Mouse (Mus musculus) hindbrain, postnatal 0 days (tissue): ENCODE results near the gene Plekhd1. TPM values are rescaled to one million over a fixed set of nuclear protein-coding genes. Genes with fewer than 3 reads are reported as not detected.
A peak's percentile ranks its signal among the peaks of the same experiment; 100 is the strongest.

Experiments used
- ATAC-seq: fragments of 200-750 bp; cut with Nextera tagmentation; 2 replicates; pipeline ENCODE4 v1.8.0; 2017; ENCODE audit warnings: mild to moderate bottlenecking, moderate TSS enrichment, moderate library complexity
- DNase-seq: peaks from one replicate; pipeline ENCODE4 v3.0.0-alpha.2; 2015; ENCODE audit warnings: low spot score
- H3K27ac ChIP-seq: fragments of 300-500 bp; sonication (generic); 2 replicates; pipeline ENCODE4 v1.5.1; 2014; ENCODE audit warnings: mild to moderate bottlenecking
- H3K27me3 ChIP-seq: fragments of 300-500 bp; sonication (generic); 2 replicates; pipeline ENCODE4 v1.6.1; 2014; ENCODE audit warnings: low read length, mixed read lengths; ENCODE audit not compliant: insufficient read depth
- H3K36me3 ChIP-seq: fragments of 300-500 bp; sonication (generic); 2 replicates; pipeline ENCODE4 v1.6.1; 2014; ENCODE audit warnings: low read length, mixed read lengths; ENCODE audit not compliant: insufficient read depth
- H3K4me1 ChIP-seq: fragments of 300-500 bp; sonication (generic); 2 replicates; pipeline ENCODE4 v1.6.1; 2014; ENCODE audit warnings: antibody characterized with exemption, low read length, mixed read lengths; ENCODE audit not compliant: insufficient read depth
- H3K4me2 ChIP-seq: fragments of 300-500 bp; sonication (generic); 2 replicates; pipeline ENCODE4 v1.6.1; 2014; ENCODE audit warnings: low read depth, mild to moderate bottlenecking, low read length, moderate library complexity, mixed read lengths
- H3K4me3 ChIP-seq: fragments of 300-500 bp; sonication (generic); 2 replicates; pipeline ENCODE4 v1.5.1; 2014; ENCODE audit warnings: low read length
- H3K9ac ChIP-seq: fragments of 300-500 bp; sonication (generic); replicated peaks from 2 replicates; pipeline ENCODE4 v1.6.1; 2014; ENCODE audit warnings: mild to moderate bottlenecking, low read length, moderate library complexity, mixed read lengths
- H3K9me3 ChIP-seq: fragments of 300-500 bp; sonication (generic); 2 replicates; pipeline ENCODE4 v1.6.1; 2016; ENCODE audit warnings: low read length, mixed read lengths
- CTCF ChIP-seq: IDR thresholded peaks from 2 replicates; pipeline ENCODE4 v1.5.1; 2016; ENCODE audit warnings: antibody characterized with exemption, control low read depth, low read depth
- whole genome bisulfite sequencing: fragments of 180-500 bp; shearing (Covaris S2); extraction: QIAGEN DNeasy Blood & Tissue Kit; methylation state at CpG from one replicate; pipeline ENCODE4 v1.1.7; 2014; 5-methylcytosine and 5-hydroxymethylcytosine counted together
- polyA plus RNA-seq: library from polyadenylated mRNA; unstranded; fragments of >200 nt; fragmentation: Nextera tagmentation; extraction: Ambion mirVana; gene quantifications from 2 replicates; pipeline ENCODE4 v1.2.1, GENCODE M21; 2015
- total RNA-seq: library from RNA; depleted of rRNA; stranded (reverse); fragments of >200 nt; gene quantifications from 2 replicates; pipeline ENCODE4 v1.2.3, GENCODE M21; 2014

Plekhd1 gene
- total and polyA plus RNA-seq, 2 experiments from 2014 or later, result 6.6 to 7.1 TPM

DNA sequence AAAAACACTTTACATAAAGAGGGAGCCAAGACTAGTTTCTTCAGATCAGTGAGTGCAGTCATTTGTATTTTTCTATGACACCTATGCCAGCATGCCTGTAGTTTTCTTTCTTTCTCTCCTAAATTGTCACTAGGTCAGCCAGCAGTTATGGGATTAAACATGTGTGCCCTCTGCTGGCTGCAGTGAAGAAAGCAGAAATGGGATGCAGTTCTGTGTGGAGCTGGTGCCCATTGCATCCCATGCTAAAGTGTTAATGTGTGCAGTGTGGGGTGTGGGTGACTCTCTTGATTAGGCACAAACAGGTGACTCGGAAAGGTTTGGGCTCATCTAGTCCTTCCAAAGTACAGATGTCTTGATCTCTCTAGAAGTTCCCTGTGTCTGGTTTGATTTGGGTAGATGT is 11.1 kb upstream of the Plekhd1 start:
- ATAC-seq (peak; percentile 56), DNase-seq (peak; percentile 70)
- H3K36me3 ChIP-seq, result 0 out of 2 replicates have a peak, but pooled peaks cover 14% of the 10 kb centered on the region
- WGBS, result 63% methylated on average over 1 of the region's 1 CpGs
- H3K27me3 ChIP-seq, result no peaks in the 10 kb centered on the region
- no peak overlapping the region for H3K9ac ChIP-seq
- no peak overlapping the region for H3K4me2 ChIP-seq
- H3K9me3 ChIP-seq, result no peaks in the 10 kb centered on the region
- H3K27ac ChIP-seq, result no peak overlapping the region
- no peak overlapping the region for H3K4me3 ChIP-seq
- no peaks in the 10 kb centered on the region for H3K4me1 ChIP-seq
- peak; percentile 85 for TF ChIP-seq CTCF

DNA sequence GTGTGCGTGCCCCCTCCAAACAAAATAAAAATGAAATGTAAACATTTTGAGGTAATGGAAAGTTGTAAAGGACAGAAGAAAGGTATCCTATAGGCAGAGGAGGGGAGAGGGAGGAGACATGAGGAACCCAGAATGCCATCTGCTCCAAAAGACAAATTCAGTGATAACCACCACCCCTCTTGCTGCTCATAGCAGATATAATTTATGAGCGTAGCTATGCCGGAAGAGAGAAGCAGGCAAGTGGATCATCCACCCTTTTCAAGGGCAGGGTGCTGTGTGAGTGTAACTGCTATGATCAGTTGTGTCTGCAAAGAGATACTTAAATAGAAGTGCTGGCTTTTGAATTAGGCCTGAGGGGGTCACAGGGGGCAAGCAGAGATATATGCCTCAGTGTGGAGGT is 8.8 kb upstream of the Plekhd1 start:
- Histone ChIP-seq H3K4me2 (no peak overlapping the region), H3K27me3 (no peaks in the 10 kb centered on the region), H3K36me3 (0 out of 2 replicates have a peak, but pooled peaks cover 3% of the 10 kb centered on the region), H3K9me3 (no peaks in the 10 kb centered on the region), H3K9ac (no peak overlapping the region), H3K27ac (no peak overlapping the region), H3K4me1 (peaks cover 6% of the 10 kb centered on the region; the same call in 1 of the 2 replicates), H3K4me3 (no peak overlapping the region)
- TF ChIP-seq CTCF, result no peak
- no peak for ATAC-seq
- WGBS, result 96% methylated on average over 3 of the region's 3 CpGs
- DNase-seq, result no peak

- Histone ChIP-seq H3K27me3 (no peaks in the 10 kb centered on the region), H3K27ac (no peak overlapping the region), H3K9ac (no peak overlapping the region), H3K9me3 (no peaks in the 10 kb centered on the region), H3K36me3 (no peaks in the 10 kb centered on the region), H3K4me1 (peaks cover 6% of the 10 kb centered on the region; the same call in 1 of the 2 replicates), H3K4me2 (no peak overlapping the region), H3K4me3 (no peak overlapping the region)
- 63% methylated on average over 3 of the region's 3 CpGs for WGBS
- no peak for ATAC-seq
- no peak for DNase-seq
- no peak for TF ChIP-seq CTCF
Measured at GRCm38 (mm10) chr12:80684316-80684715, 8.1 kb upstream of the Plekhd1 start.

GRCm38 (mm10) chr12:80687788-80688211 is 4.6 kb upstream of the Plekhd1 start:
- H3K27ac ChIP-seq, result peak overlapping the region; percentile 32; the same call in 1 of the 2 replicates
- DNase-seq (peak; percentile 83), ATAC-seq (peak; percentile 48)
- no peak overlapping the region for H3K9ac ChIP-seq
- peaks cover 11% of the 10 kb centered on the region; the same call in 1 of the 2 replicates for H3K4me1 ChIP-seq
- H3K27me3 ChIP-seq, result peaks cover 13% of the 10 kb centered on the region; the same call in 1 of the 2 replicates
- H3K36me3 ChIP-seq, result no peaks in the 10 kb centered on the region
- no peak for TF ChIP-seq CTCF
- no peak overlapping the region for H3K4me3 ChIP-seq
- H3K4me2 ChIP-seq, result peak overlapping the region; percentile 27; the same call in 1 of the 2 replicates
- no peaks in the 10 kb centered on the region for H3K9me3 ChIP-seq
- WGBS, result 38% methylated on average over 10 of the region's 10 CpGs

DNA sequence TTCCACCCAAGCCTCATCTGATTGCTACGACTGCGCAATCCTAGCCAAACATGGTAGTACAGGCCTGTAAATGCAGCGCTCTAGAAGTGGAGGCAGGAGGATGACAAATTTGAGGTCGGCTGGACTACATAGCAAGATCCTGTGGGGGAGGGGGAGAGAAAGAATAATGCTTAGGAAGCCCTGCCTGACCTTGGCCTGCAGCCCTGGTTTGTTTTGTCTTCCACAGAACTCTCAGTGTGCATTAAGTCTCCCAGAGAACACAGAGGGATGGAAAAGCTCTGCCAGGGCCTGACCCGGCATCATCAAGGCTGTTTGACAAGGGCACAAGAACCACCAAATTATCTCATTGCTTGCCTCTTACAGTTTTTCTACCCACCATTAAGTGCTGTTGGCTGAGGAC is 2.7 kb upstream of the Plekhd1 start:
- no peak overlapping the region for H3K9ac ChIP-seq
- H3K27me3 ChIP-seq, result peaks cover 19% of the 10 kb centered on the region; the same call in 1 of the 2 replicates
- WGBS, result 53% methylated on average over 5 of the region's 5 CpGs
- no peaks in the 10 kb centered on the region for H3K36me3 ChIP-seq
- H3K9me3 ChIP-seq, result no peaks in the 10 kb centered on the region
- ATAC-seq (no peak), DNase-seq (no peak)
- H3K4me2 ChIP-seq, result no peak overlapping the region
- peaks cover 14% of the 10 kb centered on the region; the same call in 1 of the 2 replicates for H3K4me1 ChIP-seq
- no peak for TF ChIP-seq CTCF
- H3K27ac ChIP-seq, result no peak overlapping the region
- H3K4me3 ChIP-seq, result no peak overlapping the region

GRCm38 (mm10) chr12:80691671-80692091 is 710 bp upstream of the Plekhd1 start:
- Histone ChIP-seq H3K27me3 (peaks cover 19% of the 10 kb centered on the region; the same call in 1 of the 2 replicates), H3K4me2 (peak overlapping the region; percentile 59), H3K9me3 (no peaks in the 10 kb centered on the region), H3K4me3 (peak overlapping the region; percentile 41; the same call in 1 of the 2 replicates), H3K4me1 (peaks cover 14% of the 10 kb centered on the region; the same call in 1 of the 2 replicates), H3K36me3 (no peaks in the 10 kb centered on the region), H3K27ac (no peak overlapping the region), H3K9ac (no peak overlapping the region; the same call in 1 of the 2 replicates)
- ATAC-seq (no peak), DNase-seq (no peak)
- no peak for TF ChIP-seq CTCF
- 18% methylated on average over 12 of the region's 12 CpGs for WGBS

GRCm38 (mm10) chr12:80693700-80694099 is 1.3 kb downstream of the Plekhd1 start:
- H3K9ac ChIP-seq, result no peak overlapping the region
- H3K4me1 ChIP-seq, result peaks cover 9% of the 10 kb centered on the region; the same call in 1 of the 2 replicates
- no peak overlapping the region for H3K4me2 ChIP-seq
- no peaks in the 10 kb centered on the region for H3K9me3 ChIP-seq
- H3K27me3 ChIP-seq, result peaks cover 19% of the 10 kb centered on the region; the same call in 1 of the 2 replicates
- ATAC-seq (no peak), DNase-seq (no peak)
- TF ChIP-seq CTCF, result no peak
- no peak overlapping the region for H3K27ac ChIP-seq
- no peak overlapping the region for H3K4me3 ChIP-seq
- 61% methylated on average over 2 of the region's 2 CpGs for WGBS
- H3K36me3 ChIP-seq, result no peaks in the 10 kb centered on the region
